Mouse (Mus musculus) cortical plate, adult 2 months (tissue): ENCODE results near the gene Ccdc155.

Experiments
- CTCF ChIP-seq: fragments of 200-500 bp; IDR thresholded peaks from 2 replicates; pipeline ENCODE4 v1.5.1; 2011; ENCODE audit warnings: mild to moderate bottlenecking, control low read depth, low read length; ENCODE audit not compliant: insufficient read depth; ENCODE audit errors: extremely low read depth
- POLR2A ChIP-seq: fragments of 200-500 bp; IDR thresholded peaks from 2 replicates; pipeline ENCODE4 v1.6.1; 2011; ENCODE audit warnings: mild to moderate bottlenecking, low read length, control low read depth; ENCODE audit not compliant: insufficient read depth; ENCODE audit errors: extremely low read depth

GRCm38 (mm10) chr7:45233580-45234332 is 29.1 kb upstream of the Ccdc155 start:
- no peak for TF ChIP-seq CTCF
- 0 out of 2 replicates have a peak, but pooled peaks have one; percentile 3 for TF ChIP-seq POLR2A
